Mouse (Mus musculus): Measurements from ENCODE around the gene Tiam1. TPM values are rescaled to one million over a fixed set of nuclear protein-coding genes. Genes with fewer than 3 reads are reported as not detected.
"Not testable (repeated sequence)": the region's sequence is repeated elsewhere in the genome, so short reads cannot be mapped to it uniquely, and the experiment has no call there.

Gene Tiam1
- polyA plus RNA-seq, 1 experiment from 2014 or later: 24.5 TPM

- H3K4me1 ChIP-seq (ENCODE audit: control insufficient read depth, insufficient read depth, low read length): peaks cover 20% of the 10 kb centered on the region
- H3K9ac ChIP-seq (ENCODE audit: low read depth, low read length); H3K4me3 ChIP-seq (ENCODE audit: low read length); H3K9me3 ChIP-seq (ENCODE audit: control insufficient read depth, low read length); H3K27me3 ChIP-seq (ENCODE audit: control insufficient read depth, insufficient read depth, low read length); H3K27ac ChIP-seq (ENCODE audit: low read depth, low read length); H3K4me2 ChIP-seq (replicated peaks; ENCODE audit: low read depth, low read length); H3K36me3 ChIP-seq (ENCODE audit: control insufficient read depth, insufficient read depth, low read length): not testable (repeated sequence)
- ATAC-seq (ENCODE audit: low FRiP score, low TSS enrichment): peak; percentile 79
Observed at GRCm38 (mm10) chr16:90071125-90071524, 72.4 kb downstream of the Tiam1 start.

DNA sequence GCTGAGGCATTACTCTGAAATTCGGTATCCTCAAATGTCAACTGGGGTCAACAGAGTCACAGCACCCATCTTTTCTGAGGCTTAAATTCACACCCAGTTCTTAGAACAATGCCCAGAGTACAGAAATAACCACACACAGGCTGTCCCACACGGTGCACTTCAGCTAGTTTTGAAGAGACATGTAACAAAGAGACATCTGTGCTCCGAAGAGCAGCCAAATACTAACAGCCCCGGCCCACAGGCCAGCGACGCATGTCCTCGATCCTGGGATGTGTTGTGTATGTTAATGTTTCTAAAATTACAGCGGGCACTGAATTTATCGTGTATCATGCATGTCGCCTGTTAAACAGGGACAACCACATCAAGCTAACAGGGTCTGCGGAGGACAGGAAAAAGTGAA lies 73.5 kb downstream of the Tiam1 start:
- H3K9me3 ChIP-seq (ENCODE audit: control insufficient read depth, low read length): no peaks in the 10 kb centered on the region
- H3K27me3 ChIP-seq (ENCODE audit: control insufficient read depth, insufficient read depth, low read length): no peaks in the 10 kb centered on the region
- no peak for ATAC-seq (ENCODE audit: low FRiP score, low TSS enrichment)
- H3K4me2 ChIP-seq (replicated peaks; ENCODE audit: low read depth, low read length): no peak overlapping the region
- H3K9ac ChIP-seq (ENCODE audit: low read depth, low read length): no peak overlapping the region
- peaks cover 20% of the 10 kb centered on the region for H3K4me1 ChIP-seq (ENCODE audit: control insufficient read depth, insufficient read depth, low read length)
- WGBS: 91% methylated on average over 11 of the region's 11 CpGs
- H3K27ac ChIP-seq (ENCODE audit: low read depth, low read length): no peak overlapping the region
- H3K4me3 ChIP-seq (ENCODE audit: low read length): no peak overlapping the region
- H3K36me3 ChIP-seq (ENCODE audit: control insufficient read depth, insufficient read depth, low read length): no peaks in the 10 kb centered on the region

GRCm38 (mm10) chr16:90069197-90069596 lies 74.4 kb downstream of the Tiam1 start:
- no peaks in the 10 kb centered on the region for H3K9me3 ChIP-seq (ENCODE audit: control insufficient read depth, low read length)
- peaks cover 18% of the 10 kb centered on the region for H3K4me1 ChIP-seq (ENCODE audit: control insufficient read depth, insufficient read depth, low read length)
- no peak overlapping the region for H3K27ac ChIP-seq (ENCODE audit: low read depth, low read length)
- 65% methylated on average over 8 of the region's 8 CpGs for WGBS
- no peak overlapping the region for H3K4me3 ChIP-seq (ENCODE audit: low read length)
- H3K36me3 ChIP-seq (ENCODE audit: control insufficient read depth, insufficient read depth, low read length): no peaks in the 10 kb centered on the region
- no peak overlapping the region for H3K4me2 ChIP-seq (replicated peaks; ENCODE audit: low read depth, low read length)
- no peak for ATAC-seq (ENCODE audit: low FRiP score, low TSS enrichment)
- no peak overlapping the region for H3K9ac ChIP-seq (ENCODE audit: low read depth, low read length)
- H3K27me3 ChIP-seq (ENCODE audit: control insufficient read depth, insufficient read depth, low read length): no peaks in the 10 kb centered on the region

DNA sequence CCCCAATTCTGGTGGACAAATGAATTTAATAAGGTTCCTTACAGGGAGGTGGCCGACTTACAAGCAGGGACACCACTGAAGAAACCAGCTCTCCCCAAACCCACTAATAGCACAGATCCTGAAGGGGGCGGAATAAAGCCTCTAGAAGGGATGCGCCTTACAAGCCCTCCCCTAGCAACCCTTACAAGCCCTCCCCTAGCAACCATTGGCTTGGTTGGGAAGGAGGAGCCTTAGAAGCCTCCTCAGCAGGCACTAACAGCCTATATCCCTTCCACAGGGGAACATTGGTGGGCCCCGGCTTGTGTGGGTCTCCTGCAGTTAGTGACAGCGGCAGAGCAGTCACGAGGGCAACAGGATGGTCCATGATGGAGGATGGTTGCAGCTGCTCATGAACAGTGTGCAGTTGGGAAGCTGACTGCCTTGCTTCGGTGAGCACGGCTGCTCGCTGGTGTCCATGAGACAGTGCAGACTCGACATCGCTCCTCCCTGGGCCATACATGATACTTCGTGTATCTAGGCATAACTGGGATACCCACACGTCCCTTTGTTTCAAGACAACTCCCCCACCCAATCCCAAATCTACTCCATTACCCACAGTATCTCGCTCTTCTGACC lies 90.6 kb downstream of the Tiam1 start:
- ATAC-seq (ENCODE audit: low FRiP score, low TSS enrichment): peak; percentile 82
- Histone ChIP-seq H3K27ac (ENCODE audit: low read depth, low read length) (no peak overlapping the region), H3K4me2 (replicated peaks; ENCODE audit: low read depth, low read length) (no peak overlapping the region), H3K36me3 (ENCODE audit: control insufficient read depth, insufficient read depth, low read length) (no peaks in the 10 kb centered on the region), H3K4me3 (ENCODE audit: low read length) (no peak overlapping the region), H3K4me1 (ENCODE audit: control insufficient read depth, insufficient read depth, low read length) (no peaks in the 10 kb centered on the region), H3K27me3 (ENCODE audit: control insufficient read depth, insufficient read depth, low read length) (no peaks in the 10 kb centered on the region), H3K9ac (ENCODE audit: low read depth, low read length) (peak overlapping the region; percentile 28; the same call in 1 of the 2 replicates), H3K9me3 (ENCODE audit: control insufficient read depth, low read length) (0 out of 2 replicates have a peak, but pooled peaks cover 3% of the 10 kb centered on the region)
- WGBS: 70% methylated on average over 14 of the region's 14 CpGs

DNA sequence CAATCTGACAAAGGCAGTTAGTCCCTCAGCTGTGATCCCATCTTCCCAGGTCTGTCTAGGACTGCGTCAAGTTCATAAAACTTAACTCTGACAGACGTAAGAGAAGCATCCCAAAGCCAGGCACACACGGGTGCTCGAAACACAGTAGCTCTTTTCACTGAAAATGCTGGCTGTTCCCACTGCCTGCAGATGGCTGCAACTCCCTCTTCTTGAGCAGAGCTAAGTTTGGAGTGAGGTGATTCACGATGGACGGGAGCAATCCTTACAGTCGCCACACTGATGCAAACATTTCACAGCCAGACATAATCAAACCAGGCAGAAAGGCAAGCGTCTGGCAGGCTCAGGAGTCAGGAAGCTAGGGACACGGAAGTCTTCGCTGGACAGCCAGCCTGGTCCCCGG lies 91.2 kb downstream of the Tiam1 start:
- Histone ChIP-seq H3K4me2 (replicated peaks; ENCODE audit: low read depth, low read length) (no peak overlapping the region), H3K4me3 (ENCODE audit: low read length) (no peak overlapping the region)
- ATAC-seq (ENCODE audit: low FRiP score, low TSS enrichment): no peak

GRCm38 (mm10) chr16:90051051-90051450 lies 92.5 kb downstream of the Tiam1 start:
- Histone ChIP-seq H3K9ac (ENCODE audit: low read depth, low read length) (no peak overlapping the region), H3K4me1 (ENCODE audit: control insufficient read depth, insufficient read depth, low read length) (no peaks in the 10 kb centered on the region), H3K27me3 (ENCODE audit: control insufficient read depth, insufficient read depth, low read length) (no peaks in the 10 kb centered on the region), H3K9me3 (ENCODE audit: control insufficient read depth, low read length) (0 out of 2 replicates have a peak, but pooled peaks cover 2% of the 10 kb centered on the region), H3K27ac (ENCODE audit: low read depth, low read length) (no peak overlapping the region), H3K4me2 (replicated peaks; ENCODE audit: low read depth, low read length) (no peak overlapping the region), H3K36me3 (ENCODE audit: control insufficient read depth, insufficient read depth, low read length) (no peaks in the 10 kb centered on the region), H3K4me3 (ENCODE audit: low read length) (no peak overlapping the region)
- 86% methylated on average over 7 of the region's 7 CpGs for WGBS
- ATAC-seq (ENCODE audit: low FRiP score, low TSS enrichment): no peak

More for the DNA sequence above, 91.2 kb downstream of the Tiam1 start:
- Histone ChIP-seq H3K27me3 (ENCODE audit: control insufficient read depth, insufficient read depth, low read length) (no peaks in the 10 kb centered on the region), H3K4me1 (ENCODE audit: control insufficient read depth, insufficient read depth, low read length) (no peaks in the 10 kb centered on the region), H3K9me3 (ENCODE audit: control insufficient read depth, low read length) (0 out of 2 replicates have a peak, but pooled peaks cover 3% of the 10 kb centered on the region), H3K27ac (ENCODE audit: low read depth, low read length) (no peak overlapping the region), H3K36me3 (ENCODE audit: control insufficient read depth, insufficient read depth, low read length) (no peaks in the 10 kb centered on the region), H3K9ac (ENCODE audit: low read depth, low read length) (no peak overlapping the region)
- 57% methylated on average over 11 of the region's 11 CpGs for WGBS

DNA sequence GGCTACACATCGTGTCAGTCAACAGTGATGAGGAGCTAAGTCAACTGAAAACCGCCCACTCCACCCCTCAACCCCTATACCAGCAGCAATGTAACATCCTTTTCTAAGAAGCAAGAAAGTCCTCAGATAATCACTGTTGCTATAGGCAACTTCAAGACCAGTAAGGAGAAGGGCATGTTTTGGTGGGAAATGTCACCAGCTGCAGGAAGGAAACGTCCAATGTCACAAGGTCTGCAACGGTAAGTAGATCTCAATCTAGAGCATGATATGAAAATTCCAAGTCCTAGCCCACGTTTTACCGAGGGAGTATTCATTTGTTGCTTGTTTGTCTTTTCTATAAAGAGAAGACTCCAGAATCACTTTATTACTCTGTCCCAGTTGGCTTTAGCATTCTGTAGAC lies 95.7 kb downstream of the Tiam1 start:
- H3K27ac ChIP-seq (ENCODE audit: low read depth, low read length): no peak overlapping the region
- no peaks in the 10 kb centered on the region for H3K36me3 ChIP-seq (ENCODE audit: control insufficient read depth, insufficient read depth, low read length)
- no peaks in the 10 kb centered on the region for H3K27me3 ChIP-seq (ENCODE audit: control insufficient read depth, insufficient read depth, low read length)
- no peak overlapping the region for H3K4me2 ChIP-seq (replicated peaks; ENCODE audit: low read depth, low read length)
- no peak for ATAC-seq (ENCODE audit: low FRiP score, low TSS enrichment)
- 82% methylated on average over 6 of the region's 6 CpGs for WGBS
- H3K4me1 ChIP-seq (ENCODE audit: control insufficient read depth, insufficient read depth, low read length): no peaks in the 10 kb centered on the region
- H3K9me3 ChIP-seq (ENCODE audit: control insufficient read depth, low read length): no peaks in the 10 kb centered on the region
- no peak overlapping the region for H3K4me3 ChIP-seq (ENCODE audit: low read length)
- H3K9ac ChIP-seq (ENCODE audit: low read depth, low read length): no peak overlapping the region

DNA sequence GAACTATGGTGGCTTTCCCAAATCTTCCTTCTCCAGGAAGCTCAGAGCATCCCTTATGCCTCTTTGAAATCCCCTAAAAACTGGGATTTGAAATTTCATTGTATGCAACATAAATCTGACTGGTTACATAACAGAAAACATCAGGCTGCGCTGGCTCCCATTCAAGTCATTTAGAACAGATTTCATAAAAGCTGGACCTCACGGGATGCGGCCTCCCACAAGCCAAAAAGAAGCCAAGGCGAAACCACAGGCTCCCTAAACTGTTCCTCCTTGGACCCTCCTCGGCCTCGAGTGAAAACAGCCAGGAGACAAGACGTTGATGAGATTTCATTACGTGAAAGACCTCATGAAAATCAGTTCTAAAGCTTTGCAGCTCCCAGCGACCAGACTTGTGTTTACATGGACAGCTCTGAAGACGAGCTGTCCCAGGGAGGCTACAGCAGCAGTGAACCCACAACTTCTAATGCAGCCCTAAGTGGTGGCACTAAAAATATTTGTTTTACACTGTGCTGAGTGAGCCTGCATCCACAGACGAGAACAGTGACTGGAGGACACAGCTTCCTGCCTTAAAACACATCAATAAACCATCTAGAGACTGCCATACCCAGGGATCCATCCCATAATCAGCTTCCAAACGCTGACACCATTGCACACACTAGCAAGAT lies 96.9 kb downstream of the Tiam1 start:
- no peak for ATAC-seq (ENCODE audit: low FRiP score, low TSS enrichment)
- Histone ChIP-seq H3K4me2 (replicated peaks; ENCODE audit: low read depth, low read length) (no peak overlapping the region), H3K9ac (ENCODE audit: low read depth, low read length) (no peak overlapping the region), H3K4me3 (ENCODE audit: low read length) (no peak overlapping the region), H3K4me1 (ENCODE audit: control insufficient read depth, insufficient read depth, low read length) (no peaks in the 10 kb centered on the region), H3K36me3 (ENCODE audit: control insufficient read depth, insufficient read depth, low read length) (no peaks in the 10 kb centered on the region), H3K27me3 (ENCODE audit: control insufficient read depth, insufficient read depth, low read length) (no peaks in the 10 kb centered on the region), H3K9me3 (ENCODE audit: control insufficient read depth, low read length) (no peaks in the 10 kb centered on the region), H3K27ac (ENCODE audit: low read depth, low read length) (0 out of 2 replicates have a peak overlapping the region, but pooled peaks have one; percentile 19)
- 61% methylated on average over 12 of the region's 12 CpGs for WGBS

GRCm38 (mm10) chr16:90045611-90046010 lies 98.0 kb downstream of the Tiam1 start:
- 97% methylated on average over 8 of the region's 8 CpGs for WGBS
- no peak overlapping the region for H3K9ac ChIP-seq (ENCODE audit: low read depth, low read length)

More at GRCm38 (mm10) chr16:90045611-90046010, 98.0 kb downstream of the Tiam1 start:
- Histone ChIP-seq H3K27ac (ENCODE audit: low read depth, low read length) (no peak overlapping the region), H3K4me1 (ENCODE audit: control insufficient read depth, insufficient read depth, low read length) (no peaks in the 10 kb centered on the region), H3K27me3 (ENCODE audit: control insufficient read depth, insufficient read depth, low read length) (no peaks in the 10 kb centered on the region), H3K9me3 (ENCODE audit: control insufficient read depth, low read length) (no peaks in the 10 kb centered on the region), H3K4me3 (ENCODE audit: low read length) (no peak overlapping the region), H3K36me3 (ENCODE audit: control insufficient read depth, insufficient read depth, low read length) (no peaks in the 10 kb centered on the region), H3K4me2 (replicated peaks; ENCODE audit: low read depth, low read length) (no peak overlapping the region)
- ATAC-seq (ENCODE audit: low FRiP score, low TSS enrichment): no peak

Measured in kidney, embryonic 14.5 days (tissue).